Mouse (Mus musculus) midbrain, embryonic 11.5 days (tissue): ENCODE measurements around the gene Slc37a1. TPM values are rescaled to one million over a fixed set of nuclear protein-coding genes. Genes with fewer than 3 reads are reported as not detected.

Experiments
- ATAC-seq: fragments of 200-750 bp; cut with Nextera tagmentation; 2 replicates; pipeline ENCODE4 v1.8.0; 2017; ENCODE audit warnings: moderate TSS enrichment, moderate library complexity; ENCODE audit not compliant: low FRiP score
- DNase-seq: peaks from one replicate; pipeline ENCODE4 v3.0.0; 2015; ENCODE audit warnings: low spot score; ENCODE audit errors: missing footprints
- H3K27ac ChIP-seq: fragments of 300-500 bp; sonication (generic); 2 replicates; pipeline ENCODE4 v1.5.1; 2014; ENCODE audit warnings: low read depth, low read length
- H3K27me3 ChIP-seq: fragments of 300-500 bp; sonication (generic); 2 replicates; pipeline ENCODE4 v1.6.1; 2014; ENCODE audit warnings: mild to moderate bottlenecking, low read length, moderate library complexity, mixed read lengths; ENCODE audit not compliant: control insufficient read depth, insufficient read depth
- H3K36me3 ChIP-seq: fragments of 300-500 bp; sonication (generic); 2 replicates; pipeline ENCODE4 v1.6.1; 2014; ENCODE audit warnings: mild to moderate bottlenecking, low read length, moderate library complexity, mixed read lengths; ENCODE audit not compliant: control insufficient read depth, insufficient read depth
- H3K4me1 ChIP-seq: fragments of 300-500 bp; sonication (generic); 2 replicates; pipeline ENCODE4 v1.6.1; 2014; ENCODE audit warnings: low read length; ENCODE audit not compliant: control insufficient read depth, insufficient read depth
- H3K4me2 ChIP-seq: fragments of 300-500 bp; sonication (generic); 2 replicates; pipeline ENCODE4 v1.6.1; 2014; ENCODE audit warnings: mild to moderate bottlenecking, moderate library complexity
- H3K4me3 ChIP-seq: fragments of 300-500 bp; sonication (generic); 2 replicates; pipeline ENCODE4 v1.5.1; 2014; ENCODE audit warnings: low read depth, low read length
- H3K9ac ChIP-seq: fragments of 300-500 bp; sonication (generic); 2 replicates; pipeline ENCODE4 v1.6.1; 2014; ENCODE audit warnings: low read length
- H3K9me3 ChIP-seq: fragments of 300-500 bp; sonication (generic); 2 replicates; pipeline ENCODE4 v1.6.1; 2016; ENCODE audit warnings: low read length; ENCODE audit not compliant: control insufficient read depth
- WGBS: fragments of 180-500 bp; shearing (Covaris S2); extraction: QIAGEN DNeasy Blood & Tissue Kit; methylation state at CpG from one replicate; pipeline ENCODE4 v1.1.7; 2014; 5-methylcytosine and 5-hydroxymethylcytosine counted together
- polyA plus RNA-seq: library from polyadenylated mRNA; unstranded; fragments of >200 nt; fragmentation: Nextera tagmentation; extraction: Ambion mirVana; gene quantifications from 2 replicates; pipeline ENCODE4 v1.2.1, GENCODE M21; 2014

Slc37a1 gene
- polyA plus RNA-seq, 1 experiment from 2014 or later: 5.8 TPM

GRCm38 (mm10) chr17:31257898-31258297, 28.7 kb upstream of the Slc37a1 start:
- Histone ChIP-seq H3K9me3 (no peaks in the 10 kb centered on the region), H3K27me3 (no peaks in the 10 kb centered on the region), H3K9ac (no peak overlapping the region), H3K27ac (no peak overlapping the region), H3K4me2 (no peak overlapping the region), H3K36me3 (no peaks in the 10 kb centered on the region), H3K4me3 (no peak overlapping the region), H3K4me1 (no peaks in the 10 kb centered on the region)
- 93% methylated on average over 12 of the region's 12 CpGs for WGBS
- DNase-seq: no peak
- ATAC-seq: no peak

- Histone ChIP-seq H3K4me3 (no peak overlapping the region), H3K27ac (no peak overlapping the region), H3K9ac (no peak overlapping the region), H3K4me1 (no peaks in the 10 kb centered on the region), H3K36me3 (no peaks in the 10 kb centered on the region), H3K4me2 (no peak overlapping the region), H3K27me3 (no peaks in the 10 kb centered on the region), H3K9me3 (no peaks in the 10 kb centered on the region)
- DNase-seq (no peak), ATAC-seq (no peak)
- WGBS: 90% methylated on average over 9 of the region's 9 CpGs
These were observed 28.2 kb upstream of the Slc37a1 start for GRCm38 (mm10) chr17:31258310-31258865.

GRCm38 (mm10) chr17:31259145-31259544, 27.4 kb upstream of the Slc37a1 start:
- DNase-seq (no peak), ATAC-seq (no peak)
- 80% methylated on average over 4 of the region's 4 CpGs for WGBS

GRCm38 (mm10) chr17:31259825-31260224, 26.8 kb upstream of the Slc37a1 start:
- H3K4me2 ChIP-seq: no peak overlapping the region
- no peak for DNase-seq
- H3K9me3 ChIP-seq: no peaks in the 10 kb centered on the region
- H3K4me1 ChIP-seq: no peaks in the 10 kb centered on the region
- no peaks in the 10 kb centered on the region for H3K36me3 ChIP-seq
- H3K27ac ChIP-seq: no peak overlapping the region
- WGBS: 72% methylated on average over 4 of the region's 4 CpGs
- no peaks in the 10 kb centered on the region for H3K27me3 ChIP-seq
- no peak overlapping the region for H3K9ac ChIP-seq
- no peak overlapping the region for H3K4me3 ChIP-seq
- no peak for ATAC-seq

More at GRCm38 (mm10) chr17:31259145-31259544, 27.4 kb upstream of the Slc37a1 start:
- H3K9ac ChIP-seq: no peak overlapping the region
- no peaks in the 10 kb centered on the region for H3K4me1 ChIP-seq
- no peaks in the 10 kb centered on the region for H3K27me3 ChIP-seq
- no peak overlapping the region for H3K27ac ChIP-seq
- no peaks in the 10 kb centered on the region for H3K9me3 ChIP-seq
- H3K36me3 ChIP-seq: no peaks in the 10 kb centered on the region
- H3K4me3 ChIP-seq: no peak overlapping the region
- H3K4me2 ChIP-seq: no peak overlapping the region

- DNase-seq (no peak), ATAC-seq (no peak)
- Histone ChIP-seq H3K9me3 (no peaks in the 10 kb centered on the region), H3K36me3 (no peaks in the 10 kb centered on the region), H3K4me3 (no peak overlapping the region), H3K4me2 (no peak overlapping the region), H3K4me1 (no peaks in the 10 kb centered on the region), H3K27ac (no peak overlapping the region), H3K27me3 (no peaks in the 10 kb centered on the region), H3K9ac (no peak overlapping the region)
- 89% methylated on average over 7 of the region's 7 CpGs for WGBS
These were observed 26.2 kb upstream of the Slc37a1 start for GRCm38 (mm10) chr17:31260430-31260829.

GRCm38 (mm10) chr17:31261352-31261751, 25.2 kb upstream of the Slc37a1 start:
- Histone ChIP-seq H3K4me1 (no peaks in the 10 kb centered on the region), H3K9ac (no peak overlapping the region), H3K4me2 (no peak overlapping the region), H3K36me3 (no peaks in the 10 kb centered on the region), H3K27me3 (no peaks in the 10 kb centered on the region), H3K9me3 (no peaks in the 10 kb centered on the region), H3K27ac (no peak overlapping the region), H3K4me3 (no peak overlapping the region)
- ATAC-seq: no peak
- DNase-seq: no peak
- WGBS: 91% methylated on average over 6 of the region's 6 CpGs

- no peak overlapping the region for H3K27ac ChIP-seq
- no peaks in the 10 kb centered on the region for H3K4me1 ChIP-seq
- H3K9ac ChIP-seq: no peak overlapping the region
- DNase-seq: no peak
- 77% methylated on average over 5 of the region's 5 CpGs for WGBS
- H3K9me3 ChIP-seq: no peaks in the 10 kb centered on the region
- ATAC-seq: no peak
- no peak overlapping the region for H3K4me2 ChIP-seq
- H3K36me3 ChIP-seq: no peaks in the 10 kb centered on the region
- no peak overlapping the region for H3K4me3 ChIP-seq
- no peaks in the 10 kb centered on the region for H3K27me3 ChIP-seq
These were observed 23.9 kb upstream of the Slc37a1 start for GRCm38 (mm10) chr17:31262715-31263114.

- Histone ChIP-seq H3K4me1 (no peaks in the 10 kb centered on the region), H3K27ac (no peak overlapping the region), H3K9ac (no peak overlapping the region), H3K4me2 (no peak overlapping the region), H3K36me3 (no peaks in the 10 kb centered on the region), H3K9me3 (no peaks in the 10 kb centered on the region), H3K4me3 (no peak overlapping the region), H3K27me3 (no peaks in the 10 kb centered on the region)
- DNase-seq (no peak), ATAC-seq (no peak)
- 88% methylated on average over 5 of the region's 5 CpGs for WGBS
These were observed 22.8 kb upstream of the Slc37a1 start for GRCm38 (mm10) chr17:31263770-31264169.

GRCm38 (mm10) chr17:31264372-31264771, 22.2 kb upstream of the Slc37a1 start:
- Histone ChIP-seq H3K27me3 (no peaks in the 10 kb centered on the region), H3K4me1 (no peaks in the 10 kb centered on the region), H3K4me2 (no peak overlapping the region), H3K9me3 (no peaks in the 10 kb centered on the region), H3K27ac (no peak overlapping the region), H3K9ac (no peak overlapping the region), H3K4me3 (no peak overlapping the region), H3K36me3 (no peaks in the 10 kb centered on the region)
- WGBS: 52% methylated on average over 6 of the region's 6 CpGs
- ATAC-seq (no peak), DNase-seq (no peak)
